Comparison of ENCODE assay signal across 8 mouse cellular contexts in genomic region chr13:5862003-5862625, GRCm38 (mm10). TPM values are rescaled to one million over a fixed set of nuclear protein-coding genes. Genes with fewer than 3 reads are reported as not detected.
DNase-seq lines count a peak whose midpoint lies in the region; ATAC-seq and TF ChIP-seq lines count a peak whose summit lies in the region.

No protein-coding gene starts in this region.

- peak overlapping the region; percentile 14 for H3ac ChIP-seq in myocyte (ENCODE audit: control insufficient read depth, insufficient read length)

- under 1% methylated on average over 20 of the region's 20 CpGs for WGBS in forebrain, embryonic 15.5 days
- under 1% methylated on average over 20 of the region's 20 CpGs for WGBS in limb, embryonic 15.5 days

- no peaks in the 10 kb centered on the region for H3K9me3 ChIP-seq in forebrain, embryonic 15.5 days
- no peaks in the 10 kb centered on the region for H3K9me3 ChIP-seq in limb, embryonic 15.5 days

- peaks cover 30% of the 10 kb centered on the region for H3K4me1 ChIP-seq in forebrain, embryonic 15.5 days
- H3K4me1 ChIP-seq in limb, embryonic 15.5 days = peaks cover 29% of the 10 kb centered on the region

- peak overlapping the region; percentile 51 for H3K4me2 ChIP-seq in forebrain, embryonic 15.5 days (replicated peaks)
- peak overlapping the region; percentile 50 for H3K4me2 ChIP-seq in limb, embryonic 15.5 days
- peak overlapping the region; percentile 15 for H3K4me2 ChIP-seq in myocyte (ENCODE audit: low read depth)

- no peak for TF ChIP-seq POLR2A in myocyte (IDR thresholded peaks at IDR 0.05; ENCODE audit: insufficient read length, low read depth)

- H3K4me3 ChIP-seq in forebrain, embryonic 15.5 days = peak overlapping the region; percentile 51
- peak overlapping the region; percentile 71 for H3K4me3 ChIP-seq in limb, embryonic 15.5 days
- H3K4me3 ChIP-seq in myocyte = peak overlapping the region; percentile 70

- H3K27me3 ChIP-seq in forebrain, embryonic 15.5 days = no peaks in the 10 kb centered on the region
- H3K27me3 ChIP-seq in limb, embryonic 15.5 days = no peaks in the 10 kb centered on the region
- no peaks in the 10 kb centered on the region for H3K27me3 ChIP-seq in myocyte (ENCODE audit: control insufficient read depth, insufficient read depth, insufficient read length)

- no peak for ATAC-seq in forebrain, embryonic 15.5 days (replicated peaks)
- peak; percentile 11 for ATAC-seq in inflammation-experienced regulatory T-cells, adult 6 months
- no peak for ATAC-seq in limb, embryonic 15.5 days (ENCODE audit: insufficient number of reproducible peaks, low FRiP score, low TSS enrichment, low read depth)

- peaks cover 56% of the 10 kb centered on the region for H3K79me2 ChIP-seq in myocyte (ENCODE audit: control insufficient read depth, insufficient read depth)

- peaks cover 20% of the 10 kb centered on the region for H3K36me3 ChIP-seq in forebrain, embryonic 15.5 days
- H3K36me3 ChIP-seq in limb, embryonic 15.5 days = peaks cover 26% of the 10 kb centered on the region
- peaks cover 28% of the 10 kb centered on the region for H3K36me3 ChIP-seq in myocyte (ENCODE audit: control insufficient read depth, insufficient read depth)

- peak overlapping the region; percentile 99 for H3K27ac ChIP-seq in forebrain, embryonic 15.5 days (replicated peaks)
- H3K27ac ChIP-seq in limb, embryonic 15.5 days = peak overlapping the region; percentile 98

- peak; percentile 42 to 48 for DNase-seq in left cerebral cortex, adult 18-20 months (ENCODE audit: low spot score in 2 of 2)
- DNase-seq in left cerebral cortex, adult 11 months (ENCODE audit: low spot score) = no peak
- peak; percentile 43 for DNase-seq in brain, embryonic 18.5 days (ENCODE audit: low read depth, low spot score)
- DNase-seq in thymus, postnatal 36 days = peak; percentile 61 to 73

- H3K9ac ChIP-seq in forebrain, embryonic 15.5 days (replicated peaks) = peak overlapping the region; percentile 66
- peak overlapping the region; percentile 76 for H3K9ac ChIP-seq in limb, embryonic 15.5 days

TF ChIP-seq in myocyte, 11 proteins besides CTCF, POLR2A, EP300 and RAD21:
- no peak for TF ChIP-seq TCF3 (IDR thresholded peaks at IDR 0.05; ENCODE audit: insufficient read length, low read depth)
- no peak for TF ChIP-seq REST (IDR thresholded peaks at IDR 0.05; ENCODE audit: insufficient read depth, insufficient read length)
- no peak for TF ChIP-seq CEBPB (IDR thresholded peaks at IDR 0.05; ENCODE audit: insufficient read depth, poor library complexity, severe bottlenecking)
- no peak for TF ChIP-seq MYOG (IDR thresholded peaks at IDR 0.05; ENCODE audit: control insufficient read depth in 1 of 3, insufficient read depth in 1 of 3, insufficient read length in 2 of 3, low read depth in 2 of 3)
- TF ChIP-seq E2F4 (IDR thresholded peaks at IDR 0.05; ENCODE audit: insufficient read depth) = no peak
- no peak for TF ChIP-seq POLR2AphosphoS2 (IDR thresholded peaks at IDR 0.05; ENCODE audit: insufficient read length, low read depth)

RNA-seq across cellular contexts. Expression of gene Klf6, which starts 0.8 kb away (rescaled TPM):
- total RNA-seq in left cerebral cortex, adult 18-20 months (2021) = 10 to 100 TPM; 52.9 to 58.0 TPM
- 79.0 and 80.2 TPM in 2 replicates for polyA plus RNA-seq in forebrain, embryonic 15.5 days (2015; fragmentation: Nextera tagmentation; extraction: Ambion mirVana)
- 100 to 1,000 TPM; 120 to 191 (median 184) TPM for polyA plus RNA-seq in inflammation-experienced regulatory T-cells, adult 6 months (2017; shearing (Covaris generic))
- 116 and 136 TPM in 2 replicates for polyA plus RNA-seq in limb, embryonic 15.5 days (2015; fragmentation: Nextera tagmentation; extraction: Ambion mirVana)
- 21.2 TPM for polyA plus RNA-seq in myocyte (2012; fragmentation: generic; extraction: Trizol)
